Mouse (Mus musculus): ENCODE measurements at regions not wholly inside any gene's neighbourhood (a gene's known extent, or its start where the extent isn't known, plus 50 kb on each side); places are given as distances from the start of the nearest gene placed in this dataset.

DNA sequence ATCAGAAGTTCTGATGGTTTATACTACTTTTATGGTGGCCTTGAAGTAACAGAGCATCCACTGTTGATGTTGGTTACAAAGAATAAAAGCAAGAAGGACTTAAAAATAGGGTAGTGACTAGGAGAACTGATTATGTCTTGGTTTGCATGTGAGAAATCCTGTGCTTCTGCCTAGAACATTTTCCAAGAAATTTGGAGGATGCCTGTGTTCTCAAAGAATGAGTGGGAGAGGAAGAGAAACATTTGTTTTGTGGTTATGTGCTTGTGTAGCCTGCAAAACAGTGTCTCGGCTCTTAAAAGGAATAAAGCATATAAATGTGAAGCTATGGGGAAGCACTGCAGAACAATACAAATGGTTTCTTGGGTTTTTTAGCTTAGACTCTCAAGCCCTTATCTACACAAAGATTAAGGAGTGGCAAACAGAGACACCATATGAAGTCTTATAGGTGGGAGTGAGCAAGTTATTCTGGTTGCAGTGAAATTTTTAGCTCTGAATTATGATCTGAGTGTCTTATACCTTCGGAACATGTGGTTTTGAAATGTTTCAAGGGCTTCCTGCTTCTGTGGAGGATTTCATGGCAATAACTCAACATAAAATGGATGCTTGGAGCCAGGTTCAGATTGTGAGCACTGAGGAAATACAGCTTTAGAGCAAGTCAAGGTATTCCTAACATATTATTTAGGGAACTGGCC is 372.1 kb upstream of the Man1a start:
- H3K36me3 ChIP-seq (replicated peaks; ENCODE audit: control insufficient read depth, insufficient read depth, low read length): no peaks in the 10 kb centered on the region
- TF ChIP-seq EP300 (IDR thresholded peaks at IDR 0.05; ENCODE audit: low read depth) (no peak), CTCF (IDR thresholded peaks at IDR 0.05; ENCODE audit: low read depth) (no peak)
- H3K4me1 ChIP-seq (ENCODE audit: control insufficient read depth, insufficient read depth): no peaks in the 10 kb centered on the region
- no peak overlapping the region for H3K4me3 ChIP-seq (ENCODE audit: low read depth, low read length)
- no peak for DNase-seq (ENCODE audit: low spot score)
- H3K9ac ChIP-seq (replicated peaks; ENCODE audit: low read depth, low read length): no peak overlapping the region
- no peaks in the 10 kb centered on the region for H3K9me3 ChIP-seq (replicated peaks; ENCODE audit: control insufficient read depth, low read length)
- 56% methylated on average over 2 of the region's 2 CpGs for WGBS
- no peak overlapping the region for H3K4me2 ChIP-seq (ENCODE audit: low read depth, low read length)
- no peak overlapping the region for H3K27ac ChIP-seq (ENCODE audit: low read depth)
- H3K27me3 ChIP-seq (ENCODE audit: control insufficient read depth, insufficient read depth, low read length): no peaks in the 10 kb centered on the region
- ATAC-seq (ENCODE audit: insufficient read depth, low read depth): no peak

DNA sequence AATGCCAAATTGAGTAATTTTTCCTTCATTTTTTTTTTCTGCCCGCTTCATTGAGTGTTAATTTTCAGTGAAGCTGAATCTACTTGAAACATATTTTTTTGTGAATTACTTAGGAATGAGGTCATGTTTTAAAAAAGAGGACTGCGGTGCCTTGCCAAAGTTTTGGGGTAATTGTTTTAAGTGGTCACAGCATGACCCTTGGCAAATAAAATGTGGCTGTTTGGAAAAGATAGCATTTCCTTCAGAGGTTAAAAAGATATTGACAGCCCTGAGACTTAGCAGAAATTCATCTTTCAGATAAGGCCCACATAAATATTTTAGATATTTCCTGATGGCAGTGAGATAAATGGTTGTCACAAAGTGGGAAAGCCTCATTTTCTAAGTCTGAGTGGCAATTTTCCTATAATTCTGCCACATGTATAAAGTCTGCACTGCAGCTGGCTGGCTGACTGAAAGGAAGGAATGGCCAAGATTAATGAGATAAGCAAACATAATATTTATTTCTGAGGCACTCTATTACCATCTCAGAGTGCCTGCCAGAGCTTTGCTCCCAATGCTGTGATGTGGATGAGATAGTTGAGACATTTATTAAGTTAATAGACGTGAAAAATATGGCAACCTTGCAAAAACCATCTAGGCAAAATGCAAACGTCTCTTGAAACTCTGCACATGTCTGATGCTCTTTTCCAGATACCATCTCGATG is 327.0 kb upstream of the Man1a start:
- DNase-seq (ENCODE audit: low spot score): no peak
- WGBS: 55% methylated on average over 5 of the region's 5 CpGs
- H3K27ac ChIP-seq (ENCODE audit: low read depth): no peak overlapping the region
- no peak overlapping the region for H3K9ac ChIP-seq (replicated peaks; ENCODE audit: low read depth, low read length)
- TF ChIP-seq CTCF (IDR thresholded peaks at IDR 0.05; ENCODE audit: low read depth) (no peak), EP300 (IDR thresholded peaks at IDR 0.05; ENCODE audit: low read depth) (no peak)
- no peaks in the 10 kb centered on the region for H3K4me1 ChIP-seq (ENCODE audit: control insufficient read depth, insufficient read depth)
- no peaks in the 10 kb centered on the region for H3K27me3 ChIP-seq (ENCODE audit: control insufficient read depth, insufficient read depth, low read length)
- H3K4me3 ChIP-seq (ENCODE audit: low read depth, low read length): no peak overlapping the region
- no peaks in the 10 kb centered on the region for H3K9me3 ChIP-seq (replicated peaks; ENCODE audit: control insufficient read depth, low read length)
- no peak for ATAC-seq (ENCODE audit: insufficient read depth, low read depth)
- H3K36me3 ChIP-seq (replicated peaks; ENCODE audit: control insufficient read depth, insufficient read depth, low read length): no peaks in the 10 kb centered on the region
- no peak overlapping the region for H3K4me2 ChIP-seq (ENCODE audit: low read depth, low read length)

DNA sequence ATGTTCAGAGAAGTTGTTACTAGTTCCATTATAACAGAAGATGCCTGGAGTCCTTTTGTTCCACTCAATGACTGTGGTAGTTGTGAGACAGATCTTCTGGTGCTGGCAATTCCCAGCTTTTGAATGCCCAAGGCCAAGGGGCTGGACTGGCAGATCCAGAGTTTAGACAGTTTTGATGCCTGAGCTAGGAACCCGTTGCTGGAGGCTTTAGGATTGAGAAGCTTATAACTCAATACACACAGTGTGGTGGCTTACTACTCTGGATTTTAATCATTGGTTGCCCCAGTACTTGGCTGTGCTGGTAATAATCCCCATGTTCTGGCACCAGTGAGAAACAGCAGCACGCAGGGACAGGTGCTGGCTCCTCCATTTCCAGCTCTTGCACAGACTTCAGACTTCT is 307.3 kb upstream of the Man1a start:
- Histone ChIP-seq H3K27me3 (ENCODE audit: control insufficient read depth, insufficient read depth, low read length) (no peaks in the 10 kb centered on the region), H3K4me3 (ENCODE audit: low read depth, low read length) (no peak overlapping the region), H3K36me3 (replicated peaks; ENCODE audit: control insufficient read depth, insufficient read depth, low read length) (no peaks in the 10 kb centered on the region), H3K4me2 (ENCODE audit: low read depth, low read length) (no peak overlapping the region), H3K4me1 (ENCODE audit: control insufficient read depth, insufficient read depth) (no peaks in the 10 kb centered on the region), H3K9me3 (replicated peaks; ENCODE audit: control insufficient read depth, low read length) (no peaks in the 10 kb centered on the region), H3K27ac (ENCODE audit: low read depth) (no peak overlapping the region), H3K9ac (replicated peaks; ENCODE audit: low read depth, low read length) (no peak overlapping the region)
- DNase-seq (ENCODE audit: low spot score) (no peak), ATAC-seq (ENCODE audit: insufficient read depth, low read depth) (no peak)
- TF ChIP-seq CTCF (IDR thresholded peaks at IDR 0.05; ENCODE audit: low read depth): no peak
- no peak for TF ChIP-seq EP300 (IDR thresholded peaks at IDR 0.05; ENCODE audit: low read depth)
- WGBS: 67% methylated on average over 2 of the region's 2 CpGs

DNA sequence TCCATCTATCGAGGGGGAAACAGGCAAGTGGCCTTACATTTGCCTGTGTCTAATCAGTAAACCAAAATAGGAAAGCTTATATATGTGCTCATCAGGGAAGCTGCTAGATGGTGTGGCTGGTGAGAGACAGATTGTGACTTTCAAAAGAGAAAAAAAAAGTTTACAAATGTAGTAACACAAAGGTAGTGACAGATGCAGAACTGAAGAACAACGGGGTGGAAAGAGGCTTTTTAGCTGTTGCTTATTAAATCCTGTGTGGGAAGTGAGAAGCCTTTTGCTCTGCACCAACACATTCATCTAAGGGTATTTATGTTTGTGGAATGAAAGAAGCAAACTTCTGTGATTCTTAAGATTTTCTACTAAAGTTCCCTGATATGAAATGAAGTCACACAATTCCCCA is 305.1 kb upstream of the Man1a start:
- H3K9ac ChIP-seq (replicated peaks; ENCODE audit: low read depth, low read length): no peak overlapping the region
- 63% methylated on average over 2 of the region's 2 CpGs for WGBS
- no peak overlapping the region for H3K4me3 ChIP-seq (ENCODE audit: low read depth, low read length)
- no peak for TF ChIP-seq EP300 (IDR thresholded peaks at IDR 0.05; ENCODE audit: low read depth)
- no peaks in the 10 kb centered on the region for H3K36me3 ChIP-seq (replicated peaks; ENCODE audit: control insufficient read depth, insufficient read depth, low read length)
- no peaks in the 10 kb centered on the region for H3K4me1 ChIP-seq (ENCODE audit: control insufficient read depth, insufficient read depth)
- H3K27me3 ChIP-seq (ENCODE audit: control insufficient read depth, insufficient read depth, low read length): no peaks in the 10 kb centered on the region
- H3K9me3 ChIP-seq (replicated peaks; ENCODE audit: control insufficient read depth, low read length): no peaks in the 10 kb centered on the region
- H3K4me2 ChIP-seq (ENCODE audit: low read depth, low read length): no peak overlapping the region
- no peak overlapping the region for H3K27ac ChIP-seq (ENCODE audit: low read depth)
- DNase-seq (ENCODE audit: low spot score): no peak
- ATAC-seq (ENCODE audit: insufficient read depth, low read depth): no peak

DNA sequence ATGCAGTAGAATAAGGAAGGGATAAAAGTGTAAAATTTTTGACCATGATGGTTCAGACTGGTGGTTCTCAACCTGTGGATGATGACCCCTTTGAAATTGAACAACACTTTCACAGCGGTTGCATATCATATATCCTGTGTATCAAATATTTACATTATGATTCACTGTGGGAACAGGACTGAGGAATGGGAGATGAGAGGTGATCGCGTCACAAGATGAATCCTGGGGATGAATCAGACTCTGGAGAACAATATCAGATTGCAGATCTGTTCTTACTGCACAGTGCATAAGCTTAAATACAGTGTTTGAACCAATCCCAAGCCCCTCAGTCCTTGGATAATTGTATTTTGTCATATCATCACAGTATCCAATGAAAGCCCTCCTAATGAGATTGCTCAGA is 292.7 kb upstream of the Man1a start:
- Histone ChIP-seq H3K9ac (replicated peaks; ENCODE audit: low read depth, low read length) (no peak overlapping the region), H3K4me3 (ENCODE audit: low read depth, low read length) (no peak overlapping the region), H3K27ac (ENCODE audit: low read depth) (no peak overlapping the region), H3K9me3 (replicated peaks; ENCODE audit: control insufficient read depth, low read length) (no peaks in the 10 kb centered on the region), H3K4me1 (ENCODE audit: control insufficient read depth, insufficient read depth) (peaks cover 11% of the 10 kb centered on the region), H3K4me2 (ENCODE audit: low read depth, low read length) (no peak overlapping the region), H3K27me3 (ENCODE audit: control insufficient read depth, insufficient read depth, low read length) (no peaks in the 10 kb centered on the region), H3K36me3 (replicated peaks; ENCODE audit: control insufficient read depth, insufficient read depth, low read length) (no peaks in the 10 kb centered on the region)
- ATAC-seq (ENCODE audit: insufficient read depth, low read depth) (no peak), DNase-seq (ENCODE audit: low spot score) (no peak)
- 85% methylated on average over 3 of the region's 3 CpGs for whole genome bisulfite sequencing
- TF ChIP-seq EP300 (IDR thresholded peaks at IDR 0.05; ENCODE audit: low read depth) (no peak), CTCF (IDR thresholded peaks at IDR 0.05; ENCODE audit: low read depth) (no peak)
